Mouse (Mus musculus): ENCODE results near the gene Cd244a. TPM values are rescaled to one million over a fixed set of nuclear protein-coding genes. Genes with fewer than 3 reads are reported as not detected.

Cd244a gene
- polyA plus RNA-seq, 1 experiment from 2014 or later: not detected

DNA sequence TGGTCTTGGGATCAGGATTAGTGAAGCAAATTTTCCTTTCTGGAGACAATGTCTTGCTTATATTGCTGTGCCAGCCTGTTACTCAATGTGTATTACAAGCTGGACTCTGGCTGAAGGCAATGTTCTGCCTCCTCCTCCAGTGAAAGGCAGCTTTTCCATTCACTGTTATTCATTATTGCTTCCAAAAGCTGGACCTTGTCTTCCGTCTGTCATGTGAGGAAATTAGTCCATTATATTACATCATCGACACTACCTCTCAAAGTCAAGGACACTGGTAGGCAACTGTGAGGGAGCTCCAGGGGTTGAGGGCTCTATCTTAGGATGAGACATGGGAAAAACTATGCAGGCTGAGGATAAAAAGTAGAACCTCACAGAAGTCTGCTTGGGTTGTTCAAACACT, 2.6 kb upstream of the Cd244a start:
- no peaks in the 10 kb centered on the region for H3K4me1 ChIP-seq
- H3K9ac ChIP-seq: no peak overlapping the region
- no peaks in the 10 kb centered on the region for H3K9me3 ChIP-seq
- H3K4me2 ChIP-seq: no peak overlapping the region
- H3K27ac ChIP-seq: no peak overlapping the region
- H3K4me3 ChIP-seq: no peak overlapping the region
- ATAC-seq (replicated peaks): no peak
- no peaks in the 10 kb centered on the region for H3K27me3 ChIP-seq (replicated peaks)
- 85% methylated on average over 2 of the region's 2 CpGs for WGBS
- H3K36me3 ChIP-seq (replicated peaks): no peaks in the 10 kb centered on the region

DNA sequence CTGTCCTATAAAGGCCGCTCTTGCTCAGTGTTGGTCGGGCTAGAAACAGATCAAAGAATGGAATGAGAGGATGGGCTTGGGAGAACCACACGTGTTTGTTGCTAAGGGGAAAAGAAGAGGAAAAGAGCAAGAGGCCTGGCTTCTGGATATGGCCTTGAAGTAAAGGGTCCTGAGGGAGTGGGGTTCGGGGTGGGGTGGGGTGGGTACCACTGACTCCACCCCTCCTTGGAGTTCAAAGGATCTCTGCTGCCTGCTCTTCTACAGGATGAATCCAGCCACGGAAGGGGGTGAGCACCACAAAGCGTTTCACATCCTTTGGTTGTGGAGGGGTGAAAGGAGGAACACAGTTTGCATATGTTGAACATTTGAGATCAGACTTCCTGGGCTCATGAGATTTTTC, 586 bp upstream of the Cd244a start:
- Histone ChIP-seq H3K27ac (no peak overlapping the region), H3K4me3 (no peak overlapping the region), H3K27me3 (replicated peaks) (no peaks in the 10 kb centered on the region), H3K36me3 (replicated peaks) (no peaks in the 10 kb centered on the region), H3K4me1 (no peaks in the 10 kb centered on the region), H3K9ac (no peak overlapping the region), H3K9me3 (no peaks in the 10 kb centered on the region), H3K4me2 (no peak overlapping the region)
- WGBS: 77% methylated on average over 6 of the region's 6 CpGs
- no peak for ATAC-seq (replicated peaks)

- H3K27ac ChIP-seq: no peak overlapping the region
- no peaks in the 10 kb centered on the region for H3K4me1 ChIP-seq
- no peaks in the 10 kb centered on the region for H3K27me3 ChIP-seq (replicated peaks)
- H3K4me3 ChIP-seq: no peak overlapping the region
- no peaks in the 10 kb centered on the region for H3K9me3 ChIP-seq
- 79% methylated on average over 2 of the region's 2 CpGs for WGBS
- no peaks in the 10 kb centered on the region for H3K36me3 ChIP-seq (replicated peaks)
- no peak overlapping the region for H3K9ac ChIP-seq
- no peak overlapping the region for H3K4me2 ChIP-seq
- no peak for ATAC-seq (replicated peaks)
Observed at GRCm38 (mm10) chr1:171560262-171560661, 1.3 kb downstream of the Cd244a start.

DNA sequence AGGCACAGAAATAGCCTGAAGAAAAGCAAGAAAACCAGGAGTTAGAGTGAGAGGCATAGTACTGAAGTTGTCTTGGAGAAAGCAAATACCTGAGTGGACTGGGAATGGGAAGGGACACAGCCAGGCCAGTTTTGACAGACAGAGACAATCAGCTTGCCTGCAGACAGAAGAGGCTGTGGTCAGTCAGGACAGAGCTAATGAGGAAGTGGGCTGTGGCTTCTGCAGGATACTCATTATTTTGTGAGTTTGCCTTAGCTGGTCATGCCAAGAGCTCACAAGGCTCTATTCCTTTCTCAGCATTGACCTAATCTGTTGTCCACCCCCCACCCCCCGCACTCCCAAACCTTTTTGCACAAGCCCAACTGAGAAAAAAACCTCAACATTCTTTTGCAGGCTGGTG, 2.2 kb downstream of the Cd244a start:
- WGBS: 50% methylated on average over 1 of the region's 1 CpGs
- H3K4me2 ChIP-seq: no peak overlapping the region
- H3K27ac ChIP-seq: no peak overlapping the region
- H3K9ac ChIP-seq: no peak overlapping the region
- no peaks in the 10 kb centered on the region for H3K9me3 ChIP-seq
- no peaks in the 10 kb centered on the region for H3K36me3 ChIP-seq (replicated peaks)
- no peaks in the 10 kb centered on the region for H3K27me3 ChIP-seq (replicated peaks)
- ATAC-seq (replicated peaks): no peak
- H3K4me3 ChIP-seq: no peak overlapping the region
- H3K4me1 ChIP-seq: no peaks in the 10 kb centered on the region

- Histone ChIP-seq H3K36me3 (replicated peaks) (no peaks in the 10 kb centered on the region), H3K27ac (no peak overlapping the region), H3K4me1 (no peaks in the 10 kb centered on the region), H3K27me3 (replicated peaks) (no peaks in the 10 kb centered on the region), H3K9me3 (no peaks in the 10 kb centered on the region), H3K9ac (no peak overlapping the region), H3K4me2 (no peak overlapping the region), H3K4me3 (no peak overlapping the region)
- WGBS: 75% methylated on average over 6 of the region's 11 CpGs
- ATAC-seq (replicated peaks): no peak
Observed at GRCm38 (mm10) chr1:171561639-171562225, 2.7 kb downstream of the Cd244a start.

GRCm38 (mm10) chr1:171563042-171563441, 4.0 kb downstream of the Cd244a start:
- Histone ChIP-seq H3K9me3 (no peaks in the 10 kb centered on the region), H3K27ac (no peak overlapping the region), H3K9ac (no peak overlapping the region), H3K4me2 (no peak overlapping the region), H3K36me3 (replicated peaks) (no peaks in the 10 kb centered on the region), H3K4me1 (no peaks in the 10 kb centered on the region), H3K27me3 (replicated peaks) (no peaks in the 10 kb centered on the region), H3K4me3 (no peak overlapping the region)
- no peak for ATAC-seq (replicated peaks)
- WGBS: 77% methylated on average over 2 of the region's 2 CpGs

DNA sequence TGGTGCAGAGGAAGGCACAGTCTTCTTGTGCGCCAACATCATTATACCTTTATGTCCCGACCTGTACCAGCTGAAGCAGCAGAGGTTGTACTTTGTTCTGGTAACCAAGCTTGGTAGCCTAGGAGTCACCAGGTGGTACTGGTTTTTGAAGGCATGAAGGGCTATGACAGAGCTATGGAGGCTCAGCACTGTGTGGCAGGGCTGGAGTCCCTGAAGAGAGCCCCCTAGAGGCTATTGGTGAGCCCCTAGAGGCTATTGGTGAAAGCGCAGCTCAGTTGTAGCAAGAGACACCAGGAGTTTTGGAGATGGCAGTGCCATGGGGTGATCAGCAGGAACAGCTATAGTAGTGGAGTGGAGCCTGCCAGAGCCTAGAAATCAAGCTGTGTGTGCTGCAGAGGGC, 5.3 kb downstream of the Cd244a start:
- no peak overlapping the region for H3K4me3 ChIP-seq
- H3K9ac ChIP-seq: no peak overlapping the region
- H3K9me3 ChIP-seq: no peaks in the 10 kb centered on the region
- no peak for ATAC-seq (replicated peaks)
- no peaks in the 10 kb centered on the region for H3K27me3 ChIP-seq (replicated peaks)
- H3K4me2 ChIP-seq: no peak overlapping the region
- H3K36me3 ChIP-seq (replicated peaks): no peaks in the 10 kb centered on the region
- WGBS: 48% methylated on average over 3 of the region's 3 CpGs
- no peaks in the 10 kb centered on the region for H3K4me1 ChIP-seq
- H3K27ac ChIP-seq: no peak overlapping the region

- Histone ChIP-seq H3K27ac (no peak overlapping the region), H3K4me1 (no peaks in the 10 kb centered on the region), H3K9me3 (no peaks in the 10 kb centered on the region), H3K4me2 (no peak overlapping the region), H3K9ac (no peak overlapping the region), H3K27me3 (replicated peaks) (no peaks in the 10 kb centered on the region), H3K4me3 (no peak overlapping the region), H3K36me3 (replicated peaks) (no peaks in the 10 kb centered on the region)
- WGBS: 85% methylated on average over 4 of the region's 4 CpGs
- ATAC-seq (replicated peaks): no peak
Observed at GRCm38 (mm10) chr1:171565888-171566287, 6.9 kb downstream of the Cd244a start.

- Histone ChIP-seq H3K27ac (no peak overlapping the region), H3K4me2 (no peak overlapping the region), H3K4me1 (no peaks in the 10 kb centered on the region), H3K9ac (no peak overlapping the region), H3K4me3 (no peak overlapping the region), H3K27me3 (replicated peaks) (no peaks in the 10 kb centered on the region), H3K9me3 (no peaks in the 10 kb centered on the region), H3K36me3 (replicated peaks) (no peaks in the 10 kb centered on the region)
- 21% methylated on average over 8 of the region's 8 CpGs for WGBS
- ATAC-seq (replicated peaks): no peak; the same call in 1 of the 2 replicates
Observed at GRCm38 (mm10) chr1:171566777-171567176, 7.8 kb downstream of the Cd244a start.

DNA sequence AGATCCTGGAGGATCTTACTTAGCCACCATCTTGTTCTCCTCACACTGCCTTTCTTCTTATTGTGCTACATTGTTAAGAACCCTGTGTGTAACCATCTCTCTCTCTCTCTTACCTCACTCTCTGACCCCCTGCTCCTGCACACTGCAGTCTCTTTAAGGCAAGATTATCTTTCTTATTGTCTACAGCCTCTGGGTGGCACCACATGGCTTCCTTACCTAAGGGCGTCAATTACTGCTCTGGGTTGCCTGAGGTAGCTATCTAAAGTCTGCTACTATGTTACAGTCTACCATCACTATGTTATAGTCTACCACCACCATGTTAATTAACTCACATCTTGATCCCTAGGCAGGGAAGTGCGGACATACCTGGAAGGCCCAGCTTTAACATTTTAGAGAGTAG, 9.4 kb downstream of the Cd244a start:
- Histone ChIP-seq H3K4me3 (no peak overlapping the region), H3K36me3 (replicated peaks) (no peaks in the 10 kb centered on the region), H3K9me3 (no peaks in the 10 kb centered on the region), H3K9ac (no peak overlapping the region), H3K27me3 (replicated peaks) (no peaks in the 10 kb centered on the region), H3K4me2 (no peak overlapping the region), H3K4me1 (no peaks in the 10 kb centered on the region), H3K27ac (no peak overlapping the region)
- ATAC-seq (replicated peaks): no peak
- 63% methylated on average over 2 of the region's 2 CpGs for WGBS

- H3K36me3 ChIP-seq (replicated peaks): no peaks in the 10 kb centered on the region
- 87% methylated on average over 7 of the region's 7 CpGs for WGBS
- no peaks in the 10 kb centered on the region for H3K27me3 ChIP-seq (replicated peaks)
- no peak overlapping the region for H3K9ac ChIP-seq
- H3K4me3 ChIP-seq: no peak overlapping the region
- no peak for ATAC-seq (replicated peaks)
- H3K4me1 ChIP-seq: no peaks in the 10 kb centered on the region
- H3K9me3 ChIP-seq: no peaks in the 10 kb centered on the region
- H3K27ac ChIP-seq: no peak overlapping the region
- no peak overlapping the region for H3K4me2 ChIP-seq
Observed at GRCm38 (mm10) chr1:171577168-171577567, 18.2 kb downstream of the Cd244a start.

- Histone ChIP-seq H3K27me3 (replicated peaks) (no peaks in the 10 kb centered on the region), H3K36me3 (replicated peaks) (no peaks in the 10 kb centered on the region), H3K4me2 (no peak overlapping the region), H3K4me1 (no peaks in the 10 kb centered on the region), H3K27ac (no peak overlapping the region), H3K4me3 (no peak overlapping the region), H3K9me3 (no peaks in the 10 kb centered on the region), H3K9ac (no peak overlapping the region)
- 73% methylated on average over 2 of the region's 2 CpGs for WGBS
- no peak for ATAC-seq (replicated peaks)
Observed at GRCm38 (mm10) chr1:171584584-171584983, 25.6 kb downstream of the Cd244a start.

DNA sequence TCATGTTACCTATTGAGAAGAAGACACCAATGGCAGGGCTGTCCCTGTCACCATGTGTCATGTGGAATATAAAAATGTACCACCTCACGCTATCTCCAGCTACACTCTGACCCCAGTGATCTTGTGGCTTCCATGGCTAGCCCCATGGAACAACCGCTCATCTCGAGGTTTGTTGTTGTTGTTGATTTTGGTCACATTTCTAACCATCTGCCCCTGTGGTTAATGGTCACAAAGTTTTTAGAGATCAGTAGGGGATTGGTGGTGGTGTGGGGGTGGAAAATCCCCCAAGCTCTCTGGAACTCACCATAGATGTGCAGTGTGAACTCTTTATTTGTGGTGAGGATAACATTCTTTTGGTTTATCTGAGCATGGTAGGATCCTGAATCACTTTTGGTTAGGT, 45.7 kb downstream of the Cd244a start:
- Histone ChIP-seq H3K9me3 (no peaks in the 10 kb centered on the region), H3K4me1 (no peaks in the 10 kb centered on the region), H3K36me3 (replicated peaks) (no peaks in the 10 kb centered on the region), H3K27me3 (replicated peaks) (no peaks in the 10 kb centered on the region), H3K4me3 (no peak overlapping the region), H3K9ac (no peak overlapping the region), H3K4me2 (no peak overlapping the region), H3K27ac (no peak overlapping the region)
- 84% methylated on average over 3 of the region's 3 CpGs for WGBS
- no peak for ATAC-seq (replicated peaks)
